Mouse (Mus musculus) layer of hippocampus, adult 2 months (tissue): ENCODE data around the gene D630045J12Rik. TPM values are rescaled to one million over a fixed set of nuclear protein-coding genes. Genes with fewer than 3 reads are reported as not detected.

Experiments
- DNase-seq, 2 experiments: peaks; one replicate each; pipeline ENCODE4 v3.0.0; 2022; ENCODE audit warnings: low spot score in 2 of 2
- H3K27ac ChIP-seq: fragments of 200-600 bp; 2 replicates; pipeline ENCODE4 v1.8.1; 2022
- H3K4me3 ChIP-seq: fragments of 200-600 bp; 2 replicates; pipeline ENCODE4 v1.8.1; 2022; ENCODE audit warnings: mild to moderate bottlenecking
- CTCF ChIP-seq: fragments of 200-600 bp; conservative IDR thresholded peaks from 2 replicates; pipeline ENCODE4 v1.8.1; 2022; ENCODE audit warnings: antibody characterized with exemption, mild to moderate bottlenecking, moderate library complexity
- total RNA-seq, 2 experiments: library from RNA; stranded (reverse); gene quantifications; 2 replicates each; pipeline ENCODE4 v1.2.3; 2021

Gene D630045J12Rik
- total RNA-seq, 2 experiments from 2014 or later = 37.1 to 37.4 TPM

DNA sequence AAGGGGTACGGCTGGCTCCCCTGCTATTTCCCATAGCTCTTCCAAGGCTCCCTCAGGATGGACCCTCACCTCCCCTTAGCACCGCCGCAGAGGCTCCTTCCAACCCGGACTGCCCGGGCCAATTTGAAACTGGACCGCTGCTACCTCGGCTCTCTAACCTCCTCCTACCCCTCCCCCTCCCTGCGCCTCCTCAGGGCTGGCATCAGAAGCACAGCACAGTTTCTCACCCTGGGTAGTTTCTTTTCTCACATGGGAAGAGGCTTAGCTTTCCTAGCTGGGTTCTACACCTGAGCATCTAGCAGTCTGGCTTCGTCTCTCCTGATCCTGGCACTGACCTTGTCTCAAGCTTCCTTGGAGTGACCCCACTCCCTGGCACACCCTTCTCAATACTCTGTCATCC, 143.9 kb downstream of the D630045J12Rik start:
- TF ChIP-seq CTCF = no peak
- Histone ChIP-seq H3K27ac (no peak overlapping the region), H3K4me3 (no peak overlapping the region)
- no peak for DNase-seq

DNA sequence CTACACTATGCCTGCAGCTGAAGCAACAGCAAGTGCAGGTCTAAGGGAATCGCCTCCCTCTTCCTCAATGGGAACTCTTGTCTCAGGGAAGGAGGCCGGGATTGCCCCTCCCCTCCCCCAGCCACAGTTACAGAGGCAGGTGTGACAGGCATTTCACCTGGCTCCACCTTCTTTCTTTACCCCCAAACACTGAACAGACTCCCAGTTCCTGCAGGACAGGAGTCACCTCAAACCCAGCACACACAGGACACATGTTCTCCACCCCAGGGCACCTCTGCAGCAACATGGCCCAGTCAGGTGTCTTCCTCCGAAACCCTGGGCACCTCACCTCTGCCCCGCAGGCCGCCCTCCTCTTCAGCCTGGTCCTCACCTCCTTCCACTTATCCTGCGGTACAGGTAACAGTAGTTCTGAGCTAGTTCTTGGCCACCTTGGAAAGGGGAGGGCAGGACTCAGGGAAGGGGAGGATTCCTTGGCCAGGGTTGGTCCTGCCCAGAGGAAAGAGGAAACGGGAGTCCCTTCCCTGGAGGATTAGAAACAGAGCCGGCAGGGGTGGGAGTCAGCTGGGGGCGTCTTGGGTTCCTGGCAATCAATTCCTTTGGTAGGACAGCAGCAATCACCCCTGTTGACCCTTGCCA, 144.5 kb downstream of the D630045J12Rik start, which contains the start of gene Tmem213:
Gene Tmem213 (plus strand): TSS at position 96 of the 636 bp plus-strand sequence.
- H3K27ac ChIP-seq = no peak within 1 kb of the TSS
- DNase-seq = no peak
- no peak for TF ChIP-seq CTCF
- H3K4me3 ChIP-seq = no peak within 1 kb of the TSS

DNA sequence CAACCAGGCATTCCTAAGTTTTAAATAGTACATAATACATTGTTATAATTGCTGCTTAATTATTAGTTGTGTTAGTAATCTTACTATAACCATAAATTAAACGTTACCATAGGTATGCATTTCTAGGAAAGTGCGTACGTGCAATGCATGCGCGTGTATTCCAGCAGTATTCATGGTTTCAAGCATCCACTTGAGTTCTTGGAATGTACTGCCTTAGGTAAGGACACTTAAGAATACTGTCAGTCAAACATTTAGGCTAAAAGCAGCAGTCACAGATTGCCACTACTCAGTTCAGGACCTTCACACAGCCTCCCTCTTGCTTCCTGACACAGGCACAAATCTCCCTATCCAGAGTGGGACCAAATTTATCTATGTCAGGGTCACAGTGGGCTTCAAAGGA, 145.4 kb downstream of the D630045J12Rik start:
- no peak for DNase-seq
- no peak for TF ChIP-seq CTCF

DNA sequence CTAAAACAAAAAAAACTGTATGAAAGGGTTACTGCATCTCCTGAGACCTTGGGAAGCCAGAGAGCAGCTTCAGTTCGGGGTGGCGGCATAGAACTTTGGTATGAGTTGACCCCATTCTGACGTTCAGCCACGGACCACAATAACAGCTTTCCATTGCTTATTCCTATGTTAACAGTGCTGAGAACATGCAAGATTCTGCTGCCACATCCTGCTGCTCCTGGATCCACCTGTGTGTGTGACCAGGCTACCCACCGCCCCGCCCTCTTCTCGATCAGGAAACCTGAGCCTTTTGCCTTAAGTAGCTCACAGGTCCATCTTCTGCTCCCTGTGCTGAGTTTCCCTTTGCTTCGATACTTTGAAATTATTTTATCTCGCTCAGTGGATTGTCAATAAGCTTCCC, 147.9 kb downstream of the D630045J12Rik start:
- DNase-seq = no peak
- Histone ChIP-seq H3K4me3 (no peak overlapping the region), H3K27ac (no peak overlapping the region)
- no peak for TF ChIP-seq CTCF

More for the DNA sequence above, 145.4 kb downstream of the D630045J12Rik start:
- Histone ChIP-seq H3K27ac (no peak overlapping the region), H3K4me3 (no peak overlapping the region)

DNA sequence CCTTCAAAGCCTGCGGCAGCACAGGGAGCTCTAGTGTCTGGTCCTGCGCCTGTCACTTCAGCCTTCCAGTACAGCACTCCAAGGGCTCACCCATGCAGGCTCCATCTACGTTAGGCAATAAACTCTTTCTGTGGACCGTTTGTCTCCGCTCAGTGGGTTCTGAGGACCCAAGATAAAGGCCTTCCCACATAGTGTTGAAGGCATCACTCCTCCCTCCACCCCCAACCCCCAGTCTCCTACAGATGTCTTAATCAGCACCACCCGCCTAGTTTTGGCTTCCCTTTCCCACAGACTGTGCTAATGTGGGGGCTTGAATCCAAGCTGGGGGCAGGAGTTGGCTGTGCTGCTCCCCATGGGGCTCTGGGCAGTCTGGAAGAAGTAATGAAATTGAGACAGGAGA, 150.0 kb downstream of the D630045J12Rik start:
- Histone ChIP-seq H3K27ac (no peak overlapping the region), H3K4me3 (no peak overlapping the region)
- TF ChIP-seq CTCF = no peak
- DNase-seq = no peak

DNA sequence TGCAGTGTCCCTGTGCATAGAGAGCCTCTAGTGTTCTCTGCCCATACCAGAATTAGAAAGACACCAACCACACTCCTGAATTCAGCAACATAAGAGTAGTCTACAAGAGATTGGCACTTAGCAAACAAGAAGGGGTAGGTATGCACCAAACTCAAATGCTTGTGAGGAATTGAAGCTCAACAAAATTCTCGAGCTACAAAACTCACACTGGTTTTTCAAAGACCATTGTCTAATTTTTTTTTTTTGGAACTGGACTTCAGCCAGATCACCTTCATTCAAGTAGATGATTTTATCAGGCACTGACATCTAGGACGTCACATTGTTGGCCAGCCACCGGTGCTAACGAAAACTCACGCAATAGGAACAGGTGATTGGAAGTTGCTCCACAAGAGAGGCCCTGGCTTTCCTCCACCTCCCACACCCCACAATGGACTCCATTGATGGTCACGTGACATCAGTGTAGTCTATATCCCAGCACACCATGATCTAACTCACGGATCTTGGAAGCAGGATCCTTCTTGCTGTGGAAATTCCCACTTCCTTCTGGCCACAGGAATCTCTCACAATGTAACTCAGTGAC, 151.5 kb downstream of the D630045J12Rik start:
- no peak overlapping the region for H3K4me3 ChIP-seq
- TF ChIP-seq CTCF = no peak
- no peak overlapping the region for H3K27ac ChIP-seq
- DNase-seq = no peak

DNA sequence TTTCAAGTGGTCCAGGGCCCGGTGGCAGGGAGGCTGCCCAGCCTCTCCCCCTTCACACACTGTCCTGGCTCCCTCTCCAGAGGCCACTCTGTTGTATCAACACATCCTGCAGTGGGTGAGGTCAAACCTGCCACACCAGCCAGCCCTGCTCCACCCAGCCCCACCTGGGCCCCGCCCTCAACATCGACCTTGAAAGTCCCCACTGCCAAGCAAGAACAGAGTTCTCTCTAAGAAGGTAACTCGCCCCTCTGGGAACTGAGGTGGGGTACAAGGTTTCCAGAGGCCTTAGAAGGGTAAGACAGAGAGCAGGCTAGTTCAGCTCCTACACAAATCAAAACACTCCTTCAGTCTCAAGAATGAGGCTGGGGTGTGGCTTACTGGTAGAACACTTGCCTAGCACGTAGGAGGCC, 156.8 kb downstream of the D630045J12Rik start:
- no peak for TF ChIP-seq CTCF
- no peak overlapping the region for H3K27ac ChIP-seq
- no peak overlapping the region for H3K4me3 ChIP-seq
- no peak for DNase-seq

DNA sequence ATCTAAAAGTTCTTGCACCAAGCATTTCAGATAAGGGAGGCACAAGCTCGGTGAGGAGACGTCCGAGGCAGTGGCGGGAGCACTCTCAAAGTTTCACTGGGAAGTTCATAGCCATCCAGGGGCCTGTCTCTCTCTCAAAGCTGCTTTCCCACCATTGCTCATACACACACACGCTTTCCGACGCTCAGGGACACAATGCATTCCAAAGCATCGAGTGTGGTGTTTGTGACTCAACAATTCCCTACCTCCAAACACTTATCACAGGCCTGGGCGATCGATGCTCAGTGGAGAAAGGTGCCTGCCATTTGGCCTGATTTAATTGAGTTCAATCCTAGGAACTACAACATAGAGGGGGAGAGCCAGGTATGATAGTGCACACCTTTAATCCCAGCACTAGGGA, 159.1 kb downstream of the D630045J12Rik start:
- Histone ChIP-seq H3K27ac (no peak overlapping the region), H3K4me3 (no peak overlapping the region)
- no peak for DNase-seq
- TF ChIP-seq CTCF = no peak

DNA sequence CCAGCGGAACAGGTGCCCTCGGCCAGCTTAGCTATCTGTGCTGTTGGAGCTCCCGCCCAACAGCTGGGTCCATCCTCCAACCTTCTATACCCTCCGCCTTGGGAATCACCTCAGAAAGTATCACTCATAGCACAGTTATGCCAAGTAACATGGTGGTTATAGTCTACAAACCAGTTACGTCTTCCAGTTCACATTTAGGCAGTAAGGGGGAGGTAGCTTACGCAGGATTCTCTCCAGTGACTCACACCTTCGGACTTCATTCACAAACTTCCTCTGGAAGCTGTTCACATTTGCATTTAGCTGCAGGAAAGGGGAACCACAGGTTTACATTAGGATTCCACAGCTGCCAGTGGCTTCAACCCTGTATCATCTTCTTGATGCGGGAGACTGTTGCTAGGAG, 161.3 kb downstream of the D630045J12Rik start:
- H3K27ac ChIP-seq = no peak overlapping the region

DNA sequence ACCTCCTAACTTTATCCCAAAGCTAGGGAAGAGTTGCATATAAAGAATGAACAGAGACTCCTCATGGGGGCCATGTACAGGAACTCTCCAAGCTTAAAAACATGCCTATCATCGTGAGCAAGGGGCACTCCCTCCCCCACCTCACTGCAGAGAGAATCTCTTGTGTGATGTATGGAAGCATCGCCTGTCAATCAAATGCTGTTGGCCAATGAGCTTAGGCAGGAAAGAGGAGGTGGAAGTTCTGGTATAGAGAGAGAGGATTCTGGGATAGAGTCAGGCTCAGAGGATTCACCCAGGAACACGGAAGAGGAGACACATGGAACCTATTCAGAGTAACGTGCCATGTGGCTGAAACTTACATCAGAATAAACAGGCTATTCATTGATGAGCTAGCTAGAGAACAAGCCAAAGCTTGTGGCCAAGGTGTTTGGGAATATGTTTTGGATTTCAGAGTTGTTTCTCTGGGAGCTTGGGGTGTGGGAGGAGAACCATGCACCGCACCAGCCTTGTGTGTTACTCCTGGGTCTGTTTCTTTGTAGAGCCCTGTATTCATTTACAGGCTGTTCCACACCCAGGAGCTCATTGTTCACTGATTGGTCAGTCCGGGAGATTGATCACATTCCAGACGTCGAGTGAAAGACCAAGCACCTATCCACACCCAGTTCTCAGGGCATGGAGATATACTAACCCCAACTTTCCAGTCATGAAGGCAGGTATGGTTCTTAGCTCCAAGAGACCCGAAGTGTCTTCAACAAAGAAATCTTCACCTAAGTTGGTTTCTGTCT, 166.4 kb downstream of the D630045J12Rik start:
- H3K27ac ChIP-seq = no peak overlapping the region
- no peak overlapping the region for H3K4me3 ChIP-seq
- DNase-seq = no peak
- TF ChIP-seq CTCF = no peak

More for the DNA sequence above, 161.3 kb downstream of the D630045J12Rik start:
- DNase-seq = no peak
- H3K4me3 ChIP-seq = no peak overlapping the region
- TF ChIP-seq CTCF = no peak

DNA sequence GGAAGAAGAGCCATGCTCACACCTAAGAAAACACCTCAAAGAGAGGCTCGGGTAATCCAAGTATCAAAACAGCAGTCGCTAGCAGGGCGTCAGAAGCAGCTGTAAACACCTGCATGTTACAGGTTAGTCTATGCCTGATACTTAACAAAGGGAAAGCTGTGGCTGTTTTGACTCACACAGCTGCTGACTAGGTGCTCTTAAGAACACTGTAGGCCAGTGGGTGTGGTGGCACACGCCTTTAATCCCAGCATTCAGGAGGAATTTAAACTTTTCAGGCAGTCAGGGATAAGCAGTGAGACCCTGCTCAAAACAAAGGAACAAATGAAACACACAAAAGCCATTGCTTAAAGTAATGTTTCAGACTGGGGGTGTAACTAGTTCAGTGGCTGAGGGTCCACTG, 170.6 kb downstream of the D630045J12Rik start:
- no peak for TF ChIP-seq CTCF
- no peak overlapping the region for H3K4me3 ChIP-seq
- no peak for DNase-seq
- no peak overlapping the region for H3K27ac ChIP-seq

DNA sequence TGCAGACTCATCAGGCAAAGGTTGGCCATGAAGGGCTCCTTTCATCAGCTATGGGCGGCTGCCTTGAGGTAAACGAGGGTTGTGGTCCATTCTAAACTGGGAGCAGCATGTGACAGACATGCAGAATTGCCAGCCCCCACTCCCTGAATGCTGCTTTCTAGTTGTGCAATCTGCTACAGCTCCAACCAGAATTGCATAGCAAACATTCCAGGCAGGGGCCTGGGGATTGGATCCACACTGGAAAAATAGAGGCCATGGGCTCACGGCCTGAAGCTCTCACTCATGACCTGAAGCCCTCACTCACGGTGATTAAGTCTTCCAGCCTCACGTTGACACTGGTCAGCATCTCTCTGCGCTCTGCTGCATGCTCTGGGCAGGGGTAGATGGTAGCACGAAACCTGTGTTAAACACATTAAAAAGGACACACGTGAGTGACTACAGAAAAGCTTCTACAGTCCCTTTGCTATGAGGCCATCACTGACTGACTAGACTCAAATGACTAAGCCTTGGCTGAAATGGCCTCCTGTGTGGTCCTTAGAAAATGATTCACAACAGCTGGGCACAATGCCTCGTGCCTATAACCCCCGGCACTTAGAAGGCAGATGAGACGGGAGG, 172.0 kb downstream of the D630045J12Rik start:
- no peak for TF ChIP-seq CTCF
- H3K27ac ChIP-seq = no peak overlapping the region
- DNase-seq = no peak
- H3K4me3 ChIP-seq = no peak overlapping the region

DNA sequence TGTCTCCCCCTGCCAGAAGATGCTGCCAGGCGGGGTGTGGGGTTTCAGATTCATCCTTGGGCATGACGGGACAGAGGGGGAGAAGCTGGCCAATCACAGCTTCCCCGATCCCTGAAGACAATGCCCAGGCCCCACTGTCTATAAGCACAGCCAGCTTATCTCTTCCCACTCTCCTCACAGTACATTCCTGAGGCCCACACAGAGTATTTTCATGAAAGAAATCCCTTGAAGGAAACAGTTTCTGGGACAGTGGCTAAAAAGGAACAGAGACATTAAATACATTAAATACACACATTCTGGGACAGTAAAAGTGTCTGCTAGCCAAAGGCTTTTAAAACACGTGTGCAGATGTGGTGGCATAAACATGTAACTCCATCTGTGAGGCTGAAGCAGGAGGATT, 173.4 kb downstream of the D630045J12Rik start:
- DNase-seq = no peak
- no peak overlapping the region for H3K27ac ChIP-seq
- TF ChIP-seq CTCF = no peak
- no peak overlapping the region for H3K4me3 ChIP-seq
